Mouse (Mus musculus): ENCODE data around the gene Armcx5.
A peak's percentile ranks its signal among the peaks of the same experiment; 100 is the strongest.

- TF ChIP-seq CTCF (conservative IDR thresholded peaks at IDR 0.05; ENCODE audit: insufficient read depth, insufficient read length, low read depth, low read length) = peak; percentile 72
- TF ChIP-seq POLR2A (IDR thresholded peaks at IDR 0.05; ENCODE audit: low read depth, low read length) = no peak
Measured at GRCm38 (mm10) chrX:135752832-135753231, 10.3 kb downstream of the Armcx5 start.

Data from kidney, adult 2 months (tissue).